Comparison of ENCODE assay signal across 17 mouse cellular contexts in genomic region chr12:43123160-43123559, GRCm38 (mm10).
"Had no signal": no experiment of that assay in that cellular context is flagged by ENCODE, and none has a peak within 500 bp of the region (broad histone marks: within the 10 kb centered on the region; RNA-seq: fewer than 3 reads in every experiment).

No protein-coding gene starts in this region.

- H3K4me3 ChIP-seq: neural tube, embryonic 12.5 days; neural tube, embryonic 13.5 days; neural tube, embryonic 15.5 days; stomach, embryonic 15.5 days had no signal

- H3K27ac ChIP-seq: neural tube, embryonic 12.5 days; neural tube, embryonic 13.5 days; neural tube, embryonic 15.5 days; stomach, embryonic 15.5 days; stomach, postnatal 0 days had no signal

- H3K4me2 ChIP-seq: neural tube, embryonic 12.5 days; neural tube, embryonic 13.5 days; neural tube, embryonic 15.5 days; stomach, embryonic 15.5 days had no signal

- H3K9ac ChIP-seq: neural tube, embryonic 12.5 days; neural tube, embryonic 13.5 days; neural tube, embryonic 15.5 days; stomach, embryonic 15.5 days had no signal

- H3K27me3 ChIP-seq: neural tube, embryonic 12.5 days; neural tube, embryonic 13.5 days; neural tube, embryonic 15.5 days; stomach, embryonic 15.5 days had no signal

- DNase-seq: retina, postnatal 1 day; right cerebral cortex, adult 18-20 months; right cerebral cortex, postnatal 14 days; right cerebral cortex, postnatal 25 days; right cerebral cortex, postnatal 4 days; spleen, adult 18-20 months; thymus, adult 18-20 months; thymus, adult 2 months; thymus, postnatal 14 days; thymus, postnatal 25 days; thymus, postnatal 36 days; thymus, postnatal 4 days had no signal

- H3K9me3 ChIP-seq: neural tube, embryonic 12.5 days; neural tube, embryonic 13.5 days; neural tube, embryonic 15.5 days; stomach, embryonic 15.5 days had no signal

- H3K36me3 ChIP-seq: neural tube, embryonic 12.5 days; neural tube, embryonic 13.5 days; neural tube, embryonic 15.5 days; stomach, embryonic 15.5 days had no signal

- H3K4me1 ChIP-seq: neural tube, embryonic 12.5 days; neural tube, embryonic 13.5 days; neural tube, embryonic 15.5 days; stomach, embryonic 15.5 days had no signal
